Mouse (Mus musculus): ENCODE measurements around the gene Gm4737. TPM values are rescaled to one million over a fixed set of nuclear protein-coding genes. Genes with fewer than 3 reads are reported as not detected.

The Gm4737 gene
- polyA plus RNA-seq, 1 experiment from 2014 or later: 8.3 TPM

GRCm38 (mm10) chr16:46146962-46147361, 7.9 kb downstream of the Gm4737 start:
- Histone ChIP-seq H3K9ac (ENCODE audit: low read length) (no peak overlapping the region), H3K4me1 (replicated peaks; ENCODE audit: control insufficient read depth, insufficient read depth, low read length) (no peaks in the 10 kb centered on the region), H3K4me3 (ENCODE audit: low read depth, low read length) (no peak overlapping the region), H3K36me3 (ENCODE audit: control insufficient read depth, insufficient read depth, low read length) (no peaks in the 10 kb centered on the region), H3K4me2 (ENCODE audit: low read length) (no peak overlapping the region), H3K27ac (ENCODE audit: low read depth) (no peak overlapping the region), H3K27me3 (replicated peaks; ENCODE audit: control insufficient read depth, insufficient read depth, low read length) (no peaks in the 10 kb centered on the region), H3K9me3 (ENCODE audit: control insufficient read depth, low read length) (no peaks in the 10 kb centered on the region)
- WGBS: 69% methylated on average over 3 of the region's 3 CpGs
- DNase-seq (ENCODE audit: low spot score): no peak
- no peak for ATAC-seq (replicated peaks; ENCODE audit: low FRiP score, low TSS enrichment, low read depth)

- no peak overlapping the region for H3K4me3 ChIP-seq (ENCODE audit: low read depth, low read length)
- H3K9me3 ChIP-seq (ENCODE audit: control insufficient read depth, low read length): no peaks in the 10 kb centered on the region
- no peaks in the 10 kb centered on the region for H3K36me3 ChIP-seq (ENCODE audit: control insufficient read depth, insufficient read depth, low read length)
- H3K4me1 ChIP-seq (replicated peaks; ENCODE audit: control insufficient read depth, insufficient read depth, low read length): no peaks in the 10 kb centered on the region
- H3K27ac ChIP-seq (ENCODE audit: low read depth): no peak overlapping the region
- H3K9ac ChIP-seq (ENCODE audit: low read length): no peak overlapping the region
- no peak for ATAC-seq (replicated peaks; ENCODE audit: low FRiP score, low TSS enrichment, low read depth)
- DNase-seq (ENCODE audit: low spot score): no peak
- no peaks in the 10 kb centered on the region for H3K27me3 ChIP-seq (replicated peaks; ENCODE audit: control insufficient read depth, insufficient read depth, low read length)
- H3K4me2 ChIP-seq (ENCODE audit: low read length): no peak overlapping the region
Measured at GRCm38 (mm10) chr16:46122238-46122637, 32.6 kb downstream of the Gm4737 start.

GRCm38 (mm10) chr16:46121420-46121819, 33.5 kb downstream of the Gm4737 start:
- H3K36me3 ChIP-seq (ENCODE audit: control insufficient read depth, insufficient read depth, low read length): no peaks in the 10 kb centered on the region
- peak; percentile 54 for DNase-seq (ENCODE audit: low spot score)
- no peaks in the 10 kb centered on the region for H3K27me3 ChIP-seq (replicated peaks; ENCODE audit: control insufficient read depth, insufficient read depth, low read length)

GRCm38 (mm10) chr16:46120607-46121006, 34.3 kb downstream of the Gm4737 start:
- 57% methylated on average over 3 of the region's 3 CpGs for WGBS

More at GRCm38 (mm10) chr16:46121420-46121819, 33.5 kb downstream of the Gm4737 start:
- Histone ChIP-seq H3K4me2 (ENCODE audit: low read length) (no peak overlapping the region), H3K4me3 (ENCODE audit: low read depth, low read length) (no peak overlapping the region), H3K27ac (ENCODE audit: low read depth) (no peak overlapping the region), H3K9me3 (ENCODE audit: control insufficient read depth, low read length) (no peaks in the 10 kb centered on the region), H3K4me1 (replicated peaks; ENCODE audit: control insufficient read depth, insufficient read depth, low read length) (no peaks in the 10 kb centered on the region), H3K9ac (ENCODE audit: low read length) (no peak overlapping the region)
- no peak for ATAC-seq (replicated peaks; ENCODE audit: low FRiP score, low TSS enrichment, low read depth)
- WGBS: 26% methylated on average over 2 of the region's 2 CpGs

GRCm38 (mm10) chr16:46120020-46120419, 34.9 kb downstream of the Gm4737 start, which contains the start of gene Cd96:
Gene Cd96 (minus strand): TSS chr16:46120251.
- Histone ChIP-seq H3K27me3 (replicated peaks; ENCODE audit: control insufficient read depth, insufficient read depth, low read length) (no peaks in the 10 kb centered on the region), H3K4me3 (ENCODE audit: low read depth, low read length) (no peak within 1 kb of the TSS), H3K9me3 (ENCODE audit: control insufficient read depth, low read length) (no peaks in the 10 kb centered on the region), H3K27ac (ENCODE audit: low read depth) (no peak within 1 kb of the TSS), H3K36me3 (ENCODE audit: control insufficient read depth, insufficient read depth, low read length) (no peaks in the 10 kb centered on the region), H3K4me2 (ENCODE audit: low read length) (no peak within 1 kb of the TSS), H3K9ac (ENCODE audit: low read length) (no peak within 1 kb of the TSS), H3K4me1 (replicated peaks; ENCODE audit: control insufficient read depth, insufficient read depth, low read length) (no peaks in the 10 kb centered on the region)
- WGBS: 80% methylated on average over 10 of the region's 10 CpGs
- ATAC-seq (replicated peaks; ENCODE audit: low FRiP score, low TSS enrichment, low read depth) (no peak), DNase-seq (ENCODE audit: low spot score) (no peak)

More at GRCm38 (mm10) chr16:46120607-46121006, 34.3 kb downstream of the Gm4737 start:
- Histone ChIP-seq H3K4me2 (ENCODE audit: low read length) (no peak overlapping the region), H3K9me3 (ENCODE audit: control insufficient read depth, low read length) (no peaks in the 10 kb centered on the region), H3K4me1 (replicated peaks; ENCODE audit: control insufficient read depth, insufficient read depth, low read length) (no peaks in the 10 kb centered on the region), H3K36me3 (ENCODE audit: control insufficient read depth, insufficient read depth, low read length) (no peaks in the 10 kb centered on the region), H3K4me3 (ENCODE audit: low read depth, low read length) (no peak overlapping the region), H3K27ac (ENCODE audit: low read depth) (no peak overlapping the region), H3K9ac (ENCODE audit: low read length) (no peak overlapping the region), H3K27me3 (replicated peaks; ENCODE audit: control insufficient read depth, insufficient read depth, low read length) (no peaks in the 10 kb centered on the region)
- ATAC-seq (replicated peaks; ENCODE audit: low FRiP score, low TSS enrichment, low read depth) (no peak), DNase-seq (ENCODE audit: low spot score) (no peak)

GRCm38 (mm10) chr16:46117645-46118044, 37.2 kb downstream of the Gm4737 start:
- H3K4me3 ChIP-seq (ENCODE audit: low read depth, low read length): no peak overlapping the region
- no peak overlapping the region for H3K9ac ChIP-seq (ENCODE audit: low read length)
- H3K9me3 ChIP-seq (ENCODE audit: control insufficient read depth, low read length): no peaks in the 10 kb centered on the region
- H3K27ac ChIP-seq (ENCODE audit: low read depth): no peak overlapping the region
- 89% methylated on average over 3 of the region's 3 CpGs for WGBS
- H3K4me1 ChIP-seq (replicated peaks; ENCODE audit: control insufficient read depth, insufficient read depth, low read length): no peaks in the 10 kb centered on the region
- no peak overlapping the region for H3K4me2 ChIP-seq (ENCODE audit: low read length)
- no peaks in the 10 kb centered on the region for H3K36me3 ChIP-seq (ENCODE audit: control insufficient read depth, insufficient read depth, low read length)
- no peak for ATAC-seq (replicated peaks; ENCODE audit: low FRiP score, low TSS enrichment, low read depth)
- no peaks in the 10 kb centered on the region for H3K27me3 ChIP-seq (replicated peaks; ENCODE audit: control insufficient read depth, insufficient read depth, low read length)
- no peak for DNase-seq (ENCODE audit: low spot score)

GRCm38 (mm10) chr16:46114727-46115126, 40.1 kb downstream of the Gm4737 start:
- WGBS: 67% methylated on average over 2 of the region's 2 CpGs
- Histone ChIP-seq H3K36me3 (ENCODE audit: control insufficient read depth, insufficient read depth, low read length) (no peaks in the 10 kb centered on the region), H3K9ac (ENCODE audit: low read length) (no peak overlapping the region), H3K4me2 (ENCODE audit: low read length) (no peak overlapping the region), H3K4me1 (replicated peaks; ENCODE audit: control insufficient read depth, insufficient read depth, low read length) (no peaks in the 10 kb centered on the region), H3K9me3 (ENCODE audit: control insufficient read depth, low read length) (no peaks in the 10 kb centered on the region), H3K27ac (ENCODE audit: low read depth) (no peak overlapping the region), H3K4me3 (ENCODE audit: low read depth, low read length) (no peak overlapping the region), H3K27me3 (replicated peaks; ENCODE audit: control insufficient read depth, insufficient read depth, low read length) (no peaks in the 10 kb centered on the region)
- DNase-seq (ENCODE audit: low spot score): no peak
- ATAC-seq (replicated peaks; ENCODE audit: low FRiP score, low TSS enrichment, low read depth): no peak

- no peak overlapping the region for H3K9ac ChIP-seq (ENCODE audit: low read length)
- WGBS: 67% methylated on average over 8 of the region's 8 CpGs
- H3K4me3 ChIP-seq (ENCODE audit: low read depth, low read length): no peak overlapping the region
- no peaks in the 10 kb centered on the region for H3K27me3 ChIP-seq (replicated peaks; ENCODE audit: control insufficient read depth, insufficient read depth, low read length)
- no peaks in the 10 kb centered on the region for H3K4me1 ChIP-seq (replicated peaks; ENCODE audit: control insufficient read depth, insufficient read depth, low read length)
- H3K4me2 ChIP-seq (ENCODE audit: low read length): no peak overlapping the region
- no peak for DNase-seq (ENCODE audit: low spot score)
- no peaks in the 10 kb centered on the region for H3K9me3 ChIP-seq (ENCODE audit: control insufficient read depth, low read length)
- no peak overlapping the region for H3K27ac ChIP-seq (ENCODE audit: low read depth)
- H3K36me3 ChIP-seq (ENCODE audit: control insufficient read depth, insufficient read depth, low read length): no peaks in the 10 kb centered on the region
- ATAC-seq (replicated peaks; ENCODE audit: low FRiP score, low TSS enrichment, low read depth): no peak
Measured at GRCm38 (mm10) chr16:46109536-46109935, 45.3 kb downstream of the Gm4737 start.

- Histone ChIP-seq H3K4me1 (replicated peaks; ENCODE audit: control insufficient read depth, insufficient read depth, low read length) (no peaks in the 10 kb centered on the region), H3K27ac (ENCODE audit: low read depth) (no peak overlapping the region), H3K36me3 (ENCODE audit: control insufficient read depth, insufficient read depth, low read length) (no peaks in the 10 kb centered on the region), H3K4me2 (ENCODE audit: low read length) (no peak overlapping the region), H3K9ac (ENCODE audit: low read length) (no peak overlapping the region), H3K27me3 (replicated peaks; ENCODE audit: control insufficient read depth, insufficient read depth, low read length) (no peaks in the 10 kb centered on the region), H3K9me3 (ENCODE audit: control insufficient read depth, low read length) (no peaks in the 10 kb centered on the region), H3K4me3 (ENCODE audit: low read depth, low read length) (no peak overlapping the region)
- DNase-seq (ENCODE audit: low spot score): no peak
- 75% methylated on average over 4 of the region's 4 CpGs for WGBS
- ATAC-seq (replicated peaks; ENCODE audit: low FRiP score, low TSS enrichment, low read depth): no peak
Measured at GRCm38 (mm10) chr16:46107431-46107830, 47.4 kb downstream of the Gm4737 start.
